Mouse (Mus musculus) limb, embryonic 12.5 days (tissue): ENCODE measurements around the gene Mrps6. TPM values are rescaled to one million over a fixed set of nuclear protein-coding genes. Genes with fewer than 3 reads are reported as not detected.

Experiments
- ATAC-seq: fragments of 200-750 bp; cut with Nextera tagmentation; 2 replicates; pipeline ENCODE4 v1.8.0; 2017; ENCODE audit warnings: low read depth, moderate TSS enrichment; ENCODE audit not compliant: insufficient number of reproducible peaks, insufficient read depth, low FRiP score, low TSS enrichment
- H3K27ac ChIP-seq: fragments of 300-500 bp; sonication (generic); 2 replicates; pipeline ENCODE4 v1.5.1; 2016; ENCODE audit warnings: mild to moderate bottlenecking, moderate library complexity
- H3K27me3 ChIP-seq: fragments of 300-500 bp; sonication (generic); 2 replicates; pipeline ENCODE4 v1.6.1; 2016; ENCODE audit warnings: mild to moderate bottlenecking, moderate library complexity
- H3K36me3 ChIP-seq: fragments of 300-500 bp; sonication (generic); 2 replicates; pipeline ENCODE4 v1.6.1; 2016; ENCODE audit warnings: mild to moderate bottlenecking, moderate library complexity
- H3K4me1 ChIP-seq: fragments of 300-500 bp; sonication (generic); replicated peaks from 2 replicates; pipeline ENCODE4 v1.6.1; 2016
- H3K4me2 ChIP-seq: fragments of 300-500 bp; sonication (generic); 2 replicates; pipeline ENCODE4 v1.6.1; 2016; ENCODE audit warnings: mild to moderate bottlenecking, moderate library complexity
- H3K4me3 ChIP-seq: fragments of 300-500 bp; sonication (generic); replicated peaks from 2 replicates; pipeline ENCODE4 v1.5.1; 2016; ENCODE audit warnings: mild to moderate bottlenecking
- H3K9ac ChIP-seq: fragments of 300-500 bp; sonication (generic); replicated peaks from 2 replicates; pipeline ENCODE4 v1.6.1; 2016; ENCODE audit warnings: mild to moderate bottlenecking, moderate library complexity
- H3K9me3 ChIP-seq: fragments of 300-500 bp; sonication (generic); 2 replicates; pipeline ENCODE4 v1.6.1; 2016; ENCODE audit warnings: mild to moderate bottlenecking, moderate library complexity
- WGBS: fragments of 180-500 bp; shearing (Covaris S2); methylation state at CpG from one replicate; pipeline ENCODE4 v1.1.7; 2016; 5-methylcytosine and 5-hydroxymethylcytosine counted together
- polyA plus RNA-seq: library from polyadenylated mRNA; unstranded; fragments of >200 nt; fragmentation: Nextera tagmentation; extraction: Ambion mirVana; gene quantifications from 2 replicates; pipeline ENCODE4 v1.2.1, GENCODE M21; 2016

Mrps6 gene
- polyA plus RNA-seq, 1 experiment from 2014 or later = 98.7 TPM

GRCm38 (mm10) chr16:92103572-92104331 lies 45.7 kb downstream of the Mrps6 start:
- no peak overlapping the region for H3K4me2 ChIP-seq
- WGBS = 72% methylated on average over 9 of the region's 9 CpGs
- peaks cover 15% of the 10 kb centered on the region; the same call in 1 of the 2 replicates for H3K36me3 ChIP-seq
- H3K4me3 ChIP-seq = no peak overlapping the region
- no peaks in the 10 kb centered on the region for H3K9me3 ChIP-seq
- H3K4me1 ChIP-seq = peaks cover 24% of the 10 kb centered on the region
- no peak overlapping the region for H3K27ac ChIP-seq
- no peak for ATAC-seq
- no peak overlapping the region for H3K9ac ChIP-seq
- H3K27me3 ChIP-seq = peaks cover 14% of the 10 kb centered on the region; the same call in 1 of the 2 replicates

- Histone ChIP-seq H3K4me1 (peaks cover 19% of the 10 kb centered on the region), H3K36me3 (peaks cover 15% of the 10 kb centered on the region; the same call in 1 of the 2 replicates), H3K27ac (no peak overlapping the region), H3K27me3 (peaks cover 14% of the 10 kb centered on the region; the same call in 1 of the 2 replicates), H3K4me2 (no peak overlapping the region), H3K4me3 (no peak overlapping the region), H3K9me3 (no peaks in the 10 kb centered on the region), H3K9ac (no peak overlapping the region)
- 88% methylated on average over 2 of the region's 2 CpGs for WGBS
- no peak for ATAC-seq
Measured at GRCm38 (mm10) chr16:92104332-92104590, 46.2 kb downstream of the Mrps6 start.

- Histone ChIP-seq H3K4me3 (no peak overlapping the region), H3K27ac (no peak overlapping the region), H3K27me3 (peaks cover 14% of the 10 kb centered on the region; the same call in 1 of the 2 replicates), H3K9ac (no peak overlapping the region), H3K36me3 (peaks cover 13% of the 10 kb centered on the region; the same call in 1 of the 2 replicates), H3K4me1 (peaks cover 12% of the 10 kb centered on the region), H3K9me3 (no peaks in the 10 kb centered on the region), H3K4me2 (no peak overlapping the region)
- no peak for ATAC-seq
- WGBS = 91% methylated on average over 2 of the region's 2 CpGs
Measured at GRCm38 (mm10) chr16:92104951-92105350, 46.9 kb downstream of the Mrps6 start.

GRCm38 (mm10) chr16:92105631-92106030 lies 47.6 kb downstream of the Mrps6 start:
- no peak for ATAC-seq
- Histone ChIP-seq H3K27ac (no peak overlapping the region), H3K4me2 (no peak overlapping the region), H3K9ac (no peak overlapping the region), H3K27me3 (peaks cover 14% of the 10 kb centered on the region; the same call in 1 of the 2 replicates), H3K4me1 (0 out of 2 replicates have a peak, but pooled peaks cover 7% of the 10 kb centered on the region), H3K4me3 (no peak overlapping the region), H3K36me3 (peaks cover 11% of the 10 kb centered on the region; the same call in 1 of the 2 replicates), H3K9me3 (no peaks in the 10 kb centered on the region)
- WGBS = 80% methylated on average over 3 of the region's 3 CpGs

- no peak overlapping the region for H3K4me2 ChIP-seq
- H3K4me1 ChIP-seq = 0 out of 2 replicates have a peak, but pooled peaks cover 3% of the 10 kb centered on the region
- H3K9ac ChIP-seq = no peak overlapping the region
- no peaks in the 10 kb centered on the region for H3K9me3 ChIP-seq
- H3K4me3 ChIP-seq = no peak overlapping the region
- peaks cover under 1% of the 10 kb centered on the region; the same call in 1 of the 2 replicates for H3K27me3 ChIP-seq
- H3K27ac ChIP-seq = no peak overlapping the region
- H3K36me3 ChIP-seq = peaks cover 7% of the 10 kb centered on the region; the same call in 1 of the 2 replicates
- ATAC-seq = no peak
- 93% methylated on average over 5 of the region's 5 CpGs for WGBS
Measured at GRCm38 (mm10) chr16:92107346-92107745, 49.3 kb downstream of the Mrps6 start.

GRCm38 (mm10) chr16:92114706-92115241 lies 56.7 kb downstream of the Mrps6 start:
- 86% methylated on average over 5 of the region's 5 CpGs for WGBS
- H3K27ac ChIP-seq = no peak overlapping the region
- no peak overlapping the region for H3K4me3 ChIP-seq
- H3K27me3 ChIP-seq = no peaks in the 10 kb centered on the region
- peaks cover 15% of the 10 kb centered on the region for H3K36me3 ChIP-seq
- peaks cover 22% of the 10 kb centered on the region for H3K4me1 ChIP-seq
- H3K9me3 ChIP-seq = no peaks in the 10 kb centered on the region
- H3K9ac ChIP-seq = no peak overlapping the region
- no peak overlapping the region for H3K4me2 ChIP-seq
- ATAC-seq = no peak

- no peak for ATAC-seq
- no peaks in the 10 kb centered on the region for H3K9me3 ChIP-seq
- no peak overlapping the region for H3K9ac ChIP-seq
- peaks cover 15% of the 10 kb centered on the region for H3K36me3 ChIP-seq
- H3K27me3 ChIP-seq = no peaks in the 10 kb centered on the region
- WGBS = 30% methylated on average over 20 of the region's 20 CpGs
- 0 out of 2 replicates have a peak overlapping the region, but pooled peaks have one; percentile 17 for H3K27ac ChIP-seq
- H3K4me2 ChIP-seq = peak overlapping the region; percentile 44
- H3K4me3 ChIP-seq = 0 out of 2 replicates have a peak overlapping the region, but pooled peaks have one; percentile 10
- H3K4me1 ChIP-seq = peaks cover 22% of the 10 kb centered on the region
Measured at GRCm38 (mm10) chr16:92115611-92116421, 57.7 kb downstream of the Mrps6 start.

GRCm38 (mm10) chr16:92117337-92118209 lies 59.5 kb downstream of the Mrps6 start:
- Histone ChIP-seq H3K4me2 (no peak overlapping the region), H3K9ac (no peak overlapping the region; the same call in 1 of the 2 replicates), H3K27ac (no peak overlapping the region), H3K27me3 (no peaks in the 10 kb centered on the region), H3K36me3 (peaks cover 9% of the 10 kb centered on the region), H3K9me3 (no peaks in the 10 kb centered on the region), H3K4me3 (no peak overlapping the region), H3K4me1 (peaks cover 22% of the 10 kb centered on the region)
- WGBS = 69% methylated on average over 9 of the region's 9 CpGs
- no peak for ATAC-seq

- no peaks in the 10 kb centered on the region for H3K36me3 ChIP-seq
- H3K4me1 ChIP-seq = peaks cover 22% of the 10 kb centered on the region
- no peak overlapping the region for H3K4me3 ChIP-seq
- WGBS = 64% methylated on average over 13 of the region's 13 CpGs
- H3K9me3 ChIP-seq = peaks cover 3% of the 10 kb centered on the region; the same call in 1 of the 2 replicates
- H3K4me2 ChIP-seq = no peak overlapping the region
- ATAC-seq = no peak
- H3K27ac ChIP-seq = no peak overlapping the region
- no peaks in the 10 kb centered on the region for H3K27me3 ChIP-seq
- H3K9ac ChIP-seq = no peak overlapping the region
Measured at GRCm38 (mm10) chr16:92119013-92119515, 61.0 kb downstream of the Mrps6 start.

GRCm38 (mm10) chr16:92120899-92121531 lies 62.9 kb downstream of the Mrps6 start:
- no peaks in the 10 kb centered on the region for H3K36me3 ChIP-seq
- 68% methylated on average over 17 of the region's 17 CpGs for WGBS

More at GRCm38 (mm10) chr16:92120899-92121531, 62.9 kb downstream of the Mrps6 start:
- no peak overlapping the region for H3K27ac ChIP-seq
- no peak for ATAC-seq
- H3K9me3 ChIP-seq = peaks cover 11% of the 10 kb centered on the region; the same call in 1 of the 2 replicates
- no peaks in the 10 kb centered on the region for H3K27me3 ChIP-seq
- H3K4me3 ChIP-seq = no peak overlapping the region
- H3K4me1 ChIP-seq = peaks cover 14% of the 10 kb centered on the region
- H3K4me2 ChIP-seq = no peak overlapping the region
- no peak overlapping the region for H3K9ac ChIP-seq
